Mouse (Mus musculus) hindbrain, embryonic 11.5 days (tissue): ENCODE results near the gene Syn3. TPM values are rescaled to one million over a fixed set of nuclear protein-coding genes. Genes with fewer than 3 reads are reported as not detected.

Experiments used
- ATAC-seq: fragments of 200-750 bp; cut with Nextera tagmentation; 2 replicates; pipeline ENCODE4 v1.8.0; 2017; ENCODE audit warnings: mild to moderate bottlenecking, moderate TSS enrichment, moderate library complexity; ENCODE audit not compliant: low FRiP score
- DNase-seq: peaks from one replicate; pipeline ENCODE4 v3.0.0-alpha.2; 2015; ENCODE audit warnings: low spot score
- H3K27ac ChIP-seq: fragments of 300-500 bp; sonication (generic); 2 replicates; pipeline ENCODE4 v1.5.1; 2014; ENCODE audit warnings: mild to moderate bottlenecking, low read depth, low read length
- H3K27me3 ChIP-seq: fragments of 300-500 bp; sonication (generic); 2 replicates; pipeline ENCODE4 v1.6.1; 2014; ENCODE audit warnings: mild to moderate bottlenecking, low read length, moderate library complexity, mixed read lengths; ENCODE audit not compliant: control insufficient read depth, insufficient read depth
- H3K36me3 ChIP-seq: fragments of 300-500 bp; sonication (generic); 2 replicates; pipeline ENCODE4 v1.6.1; 2014; ENCODE audit warnings: mild to moderate bottlenecking, low read length, moderate library complexity, mixed read lengths; ENCODE audit not compliant: control insufficient read depth, insufficient read depth
- H3K4me1 ChIP-seq: fragments of 300-500 bp; sonication (generic); replicated peaks from 2 replicates; pipeline ENCODE4 v1.6.1; 2014; ENCODE audit warnings: low read length, mixed read lengths; ENCODE audit not compliant: control insufficient read depth, insufficient read depth
- H3K4me2 ChIP-seq: fragments of 300-500 bp; sonication (generic); replicated peaks from 2 replicates; pipeline ENCODE4 v1.6.1; 2014; ENCODE audit warnings: mild to moderate bottlenecking, low read depth, low read length
- H3K4me3 ChIP-seq: fragments of 300-500 bp; sonication (generic); 2 replicates; pipeline ENCODE4 v1.5.1; 2014; ENCODE audit warnings: low read depth, low read length
- H3K9ac ChIP-seq: fragments of 300-500 bp; sonication (generic); 2 replicates; pipeline ENCODE4 v1.6.1; 2014; ENCODE audit warnings: low read depth, low read length
- H3K9me3 ChIP-seq: fragments of 300-500 bp; sonication (generic); 2 replicates; pipeline ENCODE4 v1.6.1; 2016; ENCODE audit warnings: low read length; ENCODE audit not compliant: control insufficient read depth
- WGBS: fragments of 180-500 bp; shearing (Covaris S2); extraction: QIAGEN DNeasy Blood & Tissue Kit; methylation state at CpG from one replicate; pipeline ENCODE4 v1.1.7; 2014; 5-methylcytosine and 5-hydroxymethylcytosine counted together
- polyA plus RNA-seq: library from polyadenylated mRNA; unstranded; fragments of >200 nt; fragmentation: Nextera tagmentation; extraction: Ambion mirVana; gene quantifications from 2 replicates; pipeline ENCODE4 v1.2.1, GENCODE M21; 2014

The Syn3 gene
- polyA plus RNA-seq, 1 experiment from 2014 or later: 5.9 TPM

- H3K27me3 ChIP-seq: no peaks in the 10 kb centered on the region
- no peaks in the 10 kb centered on the region for H3K9me3 ChIP-seq
- no peaks in the 10 kb centered on the region for H3K36me3 ChIP-seq
- no peak overlapping the region for H3K9ac ChIP-seq
- no peak overlapping the region for H3K4me2 ChIP-seq
- no peak overlapping the region for H3K4me3 ChIP-seq
- DNase-seq: no peak
- no peak for ATAC-seq
- 81% methylated on average over 1 of the region's 1 CpGs for WGBS
- H3K4me1 ChIP-seq: 0 out of 2 replicates have a peak, but pooled peaks cover 5% of the 10 kb centered on the region
- no peak overlapping the region for H3K27ac ChIP-seq
Observed at GRCm38 (mm10) chr10:86293880-86294279, 204.8 kb downstream of the Syn3 start.

GRCm38 (mm10) chr10:86290109-86290771, 208.5 kb downstream of the Syn3 start:
- Histone ChIP-seq H3K9ac (no peak overlapping the region), H3K27ac (no peak overlapping the region), H3K9me3 (no peaks in the 10 kb centered on the region), H3K4me3 (no peak overlapping the region), H3K36me3 (no peaks in the 10 kb centered on the region), H3K27me3 (no peaks in the 10 kb centered on the region), H3K4me1 (no peaks in the 10 kb centered on the region), H3K4me2 (no peak overlapping the region)
- 74% methylated on average over 8 of the region's 8 CpGs for WGBS
- DNase-seq (no peak), ATAC-seq (no peak)

DNA sequence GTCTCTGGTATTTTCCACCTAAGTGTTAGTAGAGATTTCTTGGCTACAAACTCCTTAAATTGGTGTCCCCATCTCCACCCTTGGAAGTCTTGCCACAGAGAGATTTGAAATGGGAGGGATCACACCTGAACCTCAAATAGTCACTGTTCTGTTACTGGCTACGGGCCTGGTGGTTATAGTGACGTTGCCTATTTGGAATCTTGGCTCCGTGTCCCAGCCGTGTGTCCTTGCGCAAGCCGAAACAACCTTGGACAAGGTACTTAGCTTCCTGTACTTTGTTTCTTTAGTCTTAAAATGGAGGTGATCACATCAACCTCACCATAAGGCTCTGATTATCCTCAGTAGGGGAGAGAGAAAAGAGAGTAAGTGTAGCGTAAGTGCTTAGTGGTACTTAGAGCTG, 212.2 kb downstream of the Syn3 start:
- no peak for ATAC-seq
- 96% methylated on average over 7 of the region's 7 CpGs for WGBS
- Histone ChIP-seq H3K36me3 (no peaks in the 10 kb centered on the region), H3K9ac (no peak overlapping the region), H3K9me3 (no peaks in the 10 kb centered on the region), H3K4me3 (no peak overlapping the region), H3K4me2 (no peak overlapping the region), H3K4me1 (no peaks in the 10 kb centered on the region), H3K27me3 (no peaks in the 10 kb centered on the region), H3K27ac (no peak overlapping the region)
- DNase-seq: no peak

DNA sequence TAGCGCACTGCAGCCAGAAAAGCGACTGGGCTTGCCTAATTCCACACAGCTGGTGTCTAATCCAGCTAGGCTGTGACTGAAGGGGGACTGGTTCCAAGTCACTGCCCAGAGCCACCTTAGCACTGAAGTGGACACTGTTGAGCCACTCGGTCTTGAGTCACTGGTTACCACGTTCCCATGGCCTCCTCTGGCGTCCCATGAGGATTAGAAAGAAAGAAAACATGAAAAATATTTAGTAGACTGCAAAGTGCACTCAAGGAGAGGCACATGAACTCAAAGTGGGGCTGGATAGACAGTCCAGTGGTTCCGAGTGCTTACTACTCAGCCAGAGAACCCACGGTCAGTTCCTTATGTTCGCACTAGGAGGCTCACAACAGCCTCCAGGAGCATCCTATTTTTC, 217.5 kb downstream of the Syn3 start:
- WGBS: 84% methylated on average over 8 of the region's 8 CpGs
- Histone ChIP-seq H3K9me3 (no peaks in the 10 kb centered on the region), H3K9ac (no peak overlapping the region), H3K36me3 (no peaks in the 10 kb centered on the region), H3K4me1 (no peaks in the 10 kb centered on the region), H3K27ac (no peak overlapping the region), H3K27me3 (no peaks in the 10 kb centered on the region), H3K4me2 (no peak overlapping the region), H3K4me3 (no peak overlapping the region)
- no peak for ATAC-seq
- DNase-seq: no peak

GRCm38 (mm10) chr10:86279579-86280168, 219.0 kb downstream of the Syn3 start:
- H3K4me2 ChIP-seq: no peak overlapping the region
- no peaks in the 10 kb centered on the region for H3K27me3 ChIP-seq
- no peak overlapping the region for H3K27ac ChIP-seq
- H3K9me3 ChIP-seq: no peaks in the 10 kb centered on the region
- WGBS: 88% methylated on average over 7 of the region's 7 CpGs
- ATAC-seq (no peak), DNase-seq (no peak)
- no peaks in the 10 kb centered on the region for H3K4me1 ChIP-seq
- H3K36me3 ChIP-seq: no peaks in the 10 kb centered on the region
- no peak overlapping the region for H3K4me3 ChIP-seq
- H3K9ac ChIP-seq: no peak overlapping the region

GRCm38 (mm10) chr10:86278481-86278880, 220.2 kb downstream of the Syn3 start:
- Histone ChIP-seq H3K4me2 (no peak overlapping the region), H3K27ac (no peak overlapping the region), H3K4me1 (no peaks in the 10 kb centered on the region), H3K36me3 (no peaks in the 10 kb centered on the region), H3K27me3 (no peaks in the 10 kb centered on the region), H3K9me3 (no peaks in the 10 kb centered on the region), H3K4me3 (no peak overlapping the region), H3K9ac (no peak overlapping the region)
- DNase-seq (no peak), ATAC-seq (no peak)
- 79% methylated on average over 2 of the region's 2 CpGs for WGBS

GRCm38 (mm10) chr10:86277327-86277726, 221.4 kb downstream of the Syn3 start:
- Histone ChIP-seq H3K27ac (no peak overlapping the region), H3K4me1 (no peaks in the 10 kb centered on the region), H3K4me3 (no peak overlapping the region), H3K27me3 (no peaks in the 10 kb centered on the region), H3K9me3 (no peaks in the 10 kb centered on the region), H3K9ac (no peak overlapping the region), H3K36me3 (no peaks in the 10 kb centered on the region), H3K4me2 (no peak overlapping the region)
- no peak for ATAC-seq
- WGBS: 94% methylated on average over 5 of the region's 5 CpGs
- DNase-seq: no peak

GRCm38 (mm10) chr10:86275585-86275984, 223.1 kb downstream of the Syn3 start:
- Histone ChIP-seq H3K27me3 (no peaks in the 10 kb centered on the region), H3K4me1 (no peaks in the 10 kb centered on the region), H3K27ac (no peak overlapping the region), H3K36me3 (no peaks in the 10 kb centered on the region), H3K4me2 (no peak overlapping the region), H3K9ac (no peak overlapping the region), H3K9me3 (no peaks in the 10 kb centered on the region), H3K4me3 (no peak overlapping the region)
- 92% methylated on average over 5 of the region's 5 CpGs for WGBS
- DNase-seq: no peak
- ATAC-seq: no peak
